Mouse (Mus musculus) cerebellum, adult (tissue): ENCODE results near the gene Ptov1.

Experiments used
- ATAC-seq: cut with Nextera tagmentation; 2 replicates; pipeline ENCODE4 v1.9.2; 2017; ENCODE audit warnings: mild to moderate bottlenecking, moderate library complexity, mixed read lengths; ENCODE audit not compliant: insufficient number of reproducible peaks, low FRiP score, low TSS enrichment

The Ptov1 gene

DNA sequence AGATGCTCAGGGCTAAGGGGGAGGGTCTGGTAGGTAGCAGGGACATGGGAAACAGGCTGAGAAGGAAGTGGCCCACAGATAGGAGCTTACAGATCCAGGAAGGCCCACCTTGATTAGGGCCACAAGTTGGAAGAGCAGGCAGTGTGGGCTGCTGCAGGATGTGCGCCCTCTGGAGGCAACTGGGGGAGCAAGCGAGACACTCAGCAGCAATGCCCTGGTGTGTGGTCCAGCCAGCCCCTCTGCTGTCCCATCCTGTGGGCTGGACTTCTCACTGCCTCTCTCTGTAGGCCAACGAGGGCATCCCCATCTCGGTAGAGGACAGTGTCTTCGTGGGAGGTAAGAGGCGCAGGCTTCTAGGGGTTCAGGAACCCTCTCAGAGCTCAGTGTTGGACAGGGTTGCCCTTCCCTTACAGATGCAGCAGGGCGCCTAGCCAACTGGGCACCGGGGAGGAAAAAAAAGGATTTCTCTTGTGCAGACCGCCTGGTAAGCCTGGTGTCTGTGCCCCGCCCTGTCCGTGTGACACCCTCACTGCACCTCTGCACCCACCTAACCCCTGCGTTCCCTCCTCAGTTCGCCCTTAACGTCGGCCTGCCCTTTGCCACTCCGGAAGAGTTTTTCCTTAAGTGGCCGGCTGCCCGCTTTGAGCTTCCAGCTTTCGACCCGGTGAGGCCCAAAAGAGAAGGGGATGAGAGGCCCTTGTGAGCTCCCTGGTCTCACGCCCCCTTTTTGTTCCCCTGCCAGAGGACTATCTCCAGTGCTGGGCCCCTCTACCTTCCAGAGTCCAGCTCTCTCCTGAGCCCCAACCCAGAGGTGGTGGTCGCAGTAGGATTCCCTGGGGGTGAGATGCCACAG, 8.8 kb downstream of the Ptov1 start:
- no peak for ATAC-seq

GRCm38 (mm10) chr7:44859896-44860295, 9.7 kb downstream of the Ptov1 start:
- ATAC-seq = no peak

DNA sequence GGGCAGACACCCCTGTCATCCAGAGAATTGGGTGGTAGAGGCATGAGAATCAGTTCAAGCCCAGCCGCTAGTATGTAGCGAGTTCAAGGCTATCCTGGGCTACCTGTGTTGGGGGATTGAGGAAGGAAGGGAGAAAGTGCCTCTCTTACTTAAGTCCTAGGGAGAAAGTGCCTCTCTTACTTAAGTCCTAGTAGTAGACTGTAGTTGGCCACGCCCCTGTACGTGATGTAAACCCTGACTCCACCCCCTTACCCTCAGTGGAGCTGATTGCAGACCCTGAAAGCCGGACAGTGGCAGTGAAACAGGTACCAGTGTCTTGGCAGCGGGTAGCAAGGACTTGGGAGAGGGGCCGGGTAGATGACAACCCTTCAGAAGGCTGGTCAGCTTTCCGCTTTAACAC, 11.7 kb downstream of the Ptov1 start:
- ATAC-seq = no peak

GRCm38 (mm10) chr7:44857042-44857552, 12.5 kb downstream of the Ptov1 start, which contains the start of gene Pnkp:
Gene Pnkp, plus strand, starts transcription at chr7:44857139.
- peak; percentile 6; the same call in 1 of the 2 replicates for ATAC-seq

- no peak for ATAC-seq
Observed at GRCm38 (mm10) chr7:44856265-44856916, 13.2 kb downstream of the Ptov1 start.

- no peak for ATAC-seq
Observed at GRCm38 (mm10) chr7:44855036-44855435, 14.6 kb downstream of the Ptov1 start.

- ATAC-seq = peak; percentile 41; the same call in 1 of the 2 replicates
Observed at GRCm38 (mm10) chr7:44854356-44855031, 15.1 kb downstream of the Ptov1 start.

GRCm38 (mm10) chr7:44853596-44854355, 15.8 kb downstream of the Ptov1 start:
- ATAC-seq = no peak

DNA sequence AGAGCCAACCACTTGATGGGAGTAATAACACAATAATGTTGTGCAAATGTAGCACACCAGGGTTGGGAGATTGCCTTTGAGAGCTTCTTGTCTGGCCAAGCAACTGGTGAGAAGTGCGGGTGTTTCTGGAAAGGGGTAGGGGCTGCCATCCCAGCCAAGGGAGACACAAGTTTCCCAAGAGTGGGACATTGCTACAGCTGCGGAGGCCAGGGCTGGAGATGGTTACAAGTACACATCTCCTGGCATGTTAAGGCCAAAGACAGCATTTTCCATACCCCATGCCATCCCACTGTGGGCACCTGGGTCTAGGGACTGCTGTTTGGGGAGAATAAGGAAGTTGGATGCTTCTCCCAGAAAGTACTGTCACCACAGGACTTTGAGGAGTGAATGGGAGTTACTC, 16.5 kb downstream of the Ptov1 start:
- ATAC-seq = no peak

DNA sequence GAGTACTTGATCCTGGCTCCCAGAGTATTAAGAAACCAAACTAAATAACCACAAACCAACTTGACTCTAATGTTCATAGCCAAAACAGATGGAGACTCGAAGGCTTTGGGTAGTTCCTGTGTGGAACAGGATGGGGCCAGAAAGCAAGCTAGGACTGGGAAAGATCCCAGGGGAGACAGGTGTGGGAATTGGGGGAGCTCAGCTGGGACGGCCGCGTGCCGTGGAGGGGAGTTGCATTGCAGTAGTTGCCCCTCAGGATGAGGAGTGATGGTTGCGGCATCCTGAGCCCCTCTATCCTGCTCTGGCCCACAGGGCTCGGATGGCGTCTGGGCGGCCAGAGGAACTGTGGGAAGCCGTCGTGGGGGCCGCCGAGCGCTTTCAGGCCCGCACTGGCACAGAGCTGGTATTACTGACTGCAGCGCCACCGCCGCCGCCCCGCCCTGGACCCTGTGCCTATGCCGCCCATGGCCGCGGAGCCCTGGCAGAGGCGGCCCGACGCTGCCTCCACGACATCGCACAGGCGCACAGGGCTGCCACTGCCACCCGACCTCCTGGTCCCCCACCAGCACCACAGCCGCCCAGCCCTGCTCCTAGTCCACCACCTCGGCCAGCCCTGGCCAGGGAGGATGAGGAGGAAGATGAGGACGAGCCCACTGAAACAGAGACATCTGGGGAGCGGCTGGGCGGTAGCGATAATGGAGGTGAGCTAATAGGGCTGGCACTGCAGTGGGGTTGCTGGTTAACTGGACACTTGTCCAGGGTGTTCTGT, 17.1 kb downstream of the Ptov1 start:
- ATAC-seq = no peak

DNA sequence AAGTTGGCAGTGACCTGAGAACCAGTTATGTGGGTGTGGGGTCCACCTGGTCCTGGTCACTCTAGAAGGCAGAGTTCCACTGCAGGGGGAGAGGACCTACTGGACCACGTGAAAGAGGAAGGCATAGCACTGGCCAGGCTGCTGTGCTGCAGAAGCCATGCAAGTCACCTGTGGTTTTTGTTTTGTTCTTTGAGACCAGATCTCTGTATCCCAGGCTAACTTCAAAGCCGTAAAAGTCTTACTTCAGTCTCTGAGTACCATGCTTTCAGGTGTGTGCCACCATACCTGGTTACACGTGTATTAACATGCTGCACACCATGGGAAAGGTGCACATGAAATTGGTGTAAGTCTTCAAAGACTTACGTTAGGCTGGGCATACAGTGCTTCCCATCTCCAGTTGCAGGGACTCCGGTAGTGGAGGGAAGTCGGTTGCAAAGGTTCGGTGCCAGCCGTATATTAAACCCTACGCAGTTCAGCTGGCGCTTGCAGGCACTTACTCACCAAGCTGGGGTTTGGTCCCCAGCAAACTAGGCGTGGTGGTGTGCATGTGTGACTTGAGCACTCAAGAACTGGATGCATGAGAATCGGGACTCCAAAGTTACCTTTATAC, 17.9 kb downstream of the Ptov1 start:
- ATAC-seq = no peak

GRCm38 (mm10) chr7:44850789-44851624, 18.6 kb downstream of the Ptov1 start:
- no peak for ATAC-seq

GRCm38 (mm10) chr7:44850146-44850545, 19.4 kb downstream of the Ptov1 start:
- no peak for ATAC-seq

- ATAC-seq = peak; percentile 22; the same call in 1 of the 2 replicates
Observed at GRCm38 (mm10) chr7:44849416-44850111, 20.0 kb downstream of the Ptov1 start.

GRCm38 (mm10) chr7:44848561-44849415, 20.8 kb downstream of the Ptov1 start, which contains the start of the genes Akt1s1 and Tbc1d17:
Gene Akt1s1, plus strand, starts transcription at chr7:44848991.
Gene Tbc1d17, minus strand, starts transcription at chr7:44849079.
- peak; percentile 74 for ATAC-seq

- no peak for ATAC-seq
Observed at GRCm38 (mm10) chr7:44847772-44848171, 21.8 kb downstream of the Ptov1 start.
